In the genomic region with DNA sequence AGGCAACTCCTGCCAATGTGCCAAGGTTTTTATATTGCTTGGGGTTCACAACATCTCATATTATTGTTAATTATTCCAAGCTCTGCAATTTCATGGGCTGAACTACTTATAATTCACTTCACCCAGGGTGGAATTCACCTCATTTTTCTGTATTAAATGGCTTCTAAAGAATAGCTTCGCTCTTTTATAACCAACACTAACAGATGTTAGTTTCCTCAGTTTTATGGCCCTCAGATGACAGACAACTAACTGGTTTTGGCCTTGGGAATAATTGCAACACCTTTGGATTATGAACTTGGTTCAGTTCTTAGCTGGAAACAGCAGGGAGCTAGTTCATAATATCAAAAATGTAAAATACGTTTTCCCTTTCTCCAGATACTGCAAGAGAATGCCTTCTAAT, we compare ENCODE assay signal across 25 mouse cellular contexts.
"Had no signal": no experiment of that assay in that cellular context is flagged by ENCODE, and none has a peak within 500 bp of the region (broad histone marks: within the 10 kb centered on the region; RNA-seq: fewer than 3 reads in every experiment).

No protein-coding gene starts in this region.

- H3K4me3 ChIP-seq: heart, adult 2 months; heart, embryonic 13.5 days; heart, embryonic 15.5 days; hindbrain, embryonic 13.5 days; hindbrain, embryonic 15.5 days; kidney, embryonic 15.5 days; limb, embryonic 15.5 days had no signal

- H3K27me3 ChIP-seq: heart, embryonic 13.5 days; heart, embryonic 15.5 days; hindbrain, embryonic 13.5 days; hindbrain, embryonic 15.5 days; kidney, embryonic 15.5 days; limb, embryonic 15.5 days had no signal

- H3K4me2 ChIP-seq: heart, embryonic 11.5 days; heart, embryonic 13.5 days; heart, embryonic 15.5 days; hindbrain, embryonic 13.5 days; hindbrain, embryonic 15.5 days; kidney, embryonic 15.5 days; limb, embryonic 15.5 days had no signal

- H3K36me3 ChIP-seq: heart, embryonic 13.5 days; heart, embryonic 15.5 days; hindbrain, embryonic 13.5 days; hindbrain, embryonic 15.5 days; kidney, embryonic 15.5 days; limb, embryonic 15.5 days had no signal

- H3K4me1 ChIP-seq: heart, embryonic 13.5 days; heart, embryonic 15.5 days; hindbrain, embryonic 13.5 days; hindbrain, embryonic 15.5 days; kidney, embryonic 15.5 days had no signal

- H3K27ac ChIP-seq: heart, adult 2 months; heart, embryonic 13.5 days; heart, embryonic 15.5 days; hindbrain, embryonic 13.5 days; hindbrain, embryonic 15.5 days; hindbrain, postnatal 0 days; kidney, embryonic 15.5 days; kidney, postnatal 0 days had no signal

- ATAC-seq: forebrain, postnatal 0 days; hindbrain, postnatal 0 days; intestine, embryonic 16.5 days had no signal

- DNase-seq: forebrain, postnatal 0 days; gastrocnemius, postnatal 10 days; gastrocnemius, postnatal 25 days; heart, adult 11 months; heart, adult 2 months; heart, postnatal 14 days; heart, postnatal 36 days; kidney, adult 11 months; kidney, adult 2 months; kidney, adult 9 months; kidney, postnatal 14 days; kidney, postnatal 36 days; layer of hippocampus, adult 9-11 months; layer of hippocampus, postnatal 36 days; left cerebral cortex, postnatal 4 days had no signal

- H3K9me3 ChIP-seq: heart, embryonic 13.5 days; heart, embryonic 15.5 days; hindbrain, embryonic 13.5 days; hindbrain, embryonic 15.5 days; kidney, embryonic 15.5 days; limb, embryonic 15.5 days had no signal

- H3K9ac ChIP-seq: forebrain, postnatal 0 days; heart, embryonic 13.5 days; heart, embryonic 15.5 days; hindbrain, embryonic 13.5 days; hindbrain, embryonic 15.5 days; kidney, embryonic 15.5 days; limb, embryonic 15.5 days had no signal
